Mouse (Mus musculus) cerebellum, adult 11-12 months (tissue): ENCODE measurements around the gene Ppara.

Experiments used
- DNase-seq: peaks from one replicate; pipeline ENCODE4 v3.0.0; 2022

The Ppara gene

GRCm38 (mm10) chr15:85809091-85809490 is 74.3 kb downstream of the Ppara start:
- peak; percentile 47 for DNase-seq

- no peak for DNase-seq
Observed at GRCm38 (mm10) chr15:85810462-85810805, 75.7 kb downstream of the Ppara start.

- peak; percentile 92 for DNase-seq
Observed at GRCm38 (mm10) chr15:85810806-85811521, 76.2 kb downstream of the Ppara start.

- DNase-seq, result peak; percentile 98
Observed at GRCm38 (mm10) chr15:85811535-85812277, 76.9 kb downstream of the Ppara start, which contains the start of gene Cdpf1. Cdpf1 (minus strand) TSS chr15:85811697.

DNA sequence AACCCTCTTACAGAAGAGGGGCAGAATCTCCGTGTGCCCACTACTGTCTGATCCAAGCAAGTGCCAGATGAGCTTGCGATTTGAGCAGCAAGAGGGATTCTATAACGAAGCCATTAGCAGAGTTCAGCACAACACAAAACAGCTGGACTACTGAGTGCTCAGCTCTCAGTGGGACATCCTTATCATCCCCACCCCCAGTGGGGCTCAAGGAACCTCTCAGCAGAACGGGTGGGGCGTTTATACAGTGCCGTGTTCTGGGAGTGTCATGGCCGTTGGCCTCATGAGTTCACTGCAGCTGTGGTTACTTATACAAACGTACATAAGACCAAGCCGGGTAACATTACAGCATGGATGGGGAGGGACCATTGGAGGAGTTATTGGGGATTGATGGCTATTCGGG is 78.6 kb downstream of the Ppara start:
- no peak for DNase-seq

DNA sequence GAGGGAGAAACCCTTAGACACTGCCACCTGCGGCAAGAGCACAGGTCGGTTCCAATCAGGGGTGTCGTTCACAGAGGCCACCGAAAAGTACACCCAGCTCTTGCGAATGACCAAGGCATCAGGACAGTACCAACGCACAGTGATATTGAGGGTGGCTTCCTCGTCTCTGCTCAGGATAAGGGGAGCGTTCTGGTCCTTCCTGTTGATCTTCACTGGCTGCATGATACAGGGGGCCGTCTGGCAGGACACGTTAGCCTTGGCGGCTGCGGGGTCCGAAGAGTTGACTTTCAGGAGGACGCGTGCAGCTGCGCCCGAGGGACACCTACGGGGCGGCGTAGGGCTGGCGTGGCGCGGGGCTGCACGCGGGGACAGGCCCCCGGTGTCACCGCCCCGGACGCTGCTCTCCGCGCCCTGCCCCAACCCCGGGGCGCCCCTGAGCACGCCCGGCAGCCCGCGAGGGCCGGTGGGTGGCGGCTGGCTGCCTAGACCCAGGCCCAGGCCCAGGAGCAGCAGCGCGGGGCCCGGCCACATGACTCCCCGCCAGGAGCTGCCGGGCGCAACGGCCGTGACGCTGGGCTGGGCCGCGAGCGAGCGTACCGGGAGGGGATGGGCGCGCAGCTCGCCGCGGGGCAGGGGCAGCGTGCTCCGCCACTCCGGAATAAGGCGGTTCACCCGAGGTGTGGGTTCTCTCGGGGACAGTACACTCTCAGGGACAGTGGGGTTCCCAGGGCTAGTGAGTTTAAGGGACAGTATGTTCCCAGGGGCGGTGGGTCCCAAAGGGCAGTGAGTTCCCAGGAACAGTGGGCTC is 86.6 kb downstream of the Ppara start, which contains the start of gene Pkdrej:
Pkdrej (minus strand) TSS at position 532 of the 808 bp plus-strand sequence.
- DNase-seq, result peak; percentile 57

GRCm38 (mm10) chr15:85822011-85822359 is 87.2 kb downstream of the Ppara start:
- DNase-seq, result no peak

- DNase-seq, result no peak
Observed at GRCm38 (mm10) chr15:85826676-85827075, 91.9 kb downstream of the Ppara start.

DNA sequence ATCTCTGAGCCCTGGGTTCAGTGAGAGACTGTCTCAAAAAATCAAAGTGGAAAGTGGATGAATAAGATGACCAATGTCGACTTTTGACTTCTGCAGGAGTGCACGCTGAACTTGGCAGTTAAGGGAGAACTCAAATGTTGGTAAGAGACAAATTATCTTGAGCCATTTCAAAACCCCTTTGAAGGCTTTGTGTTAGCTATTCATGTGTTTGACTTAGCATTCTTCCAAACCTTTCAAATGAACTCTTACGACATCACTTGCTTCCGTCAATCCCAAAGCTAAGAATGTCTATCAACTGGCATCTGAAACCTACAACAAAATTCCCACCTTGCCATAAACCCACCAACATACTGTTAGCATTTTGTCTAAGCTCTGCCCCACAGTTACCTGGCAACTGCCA is 93.3 kb downstream of the Ppara start:
- DNase-seq, result no peak

DNA sequence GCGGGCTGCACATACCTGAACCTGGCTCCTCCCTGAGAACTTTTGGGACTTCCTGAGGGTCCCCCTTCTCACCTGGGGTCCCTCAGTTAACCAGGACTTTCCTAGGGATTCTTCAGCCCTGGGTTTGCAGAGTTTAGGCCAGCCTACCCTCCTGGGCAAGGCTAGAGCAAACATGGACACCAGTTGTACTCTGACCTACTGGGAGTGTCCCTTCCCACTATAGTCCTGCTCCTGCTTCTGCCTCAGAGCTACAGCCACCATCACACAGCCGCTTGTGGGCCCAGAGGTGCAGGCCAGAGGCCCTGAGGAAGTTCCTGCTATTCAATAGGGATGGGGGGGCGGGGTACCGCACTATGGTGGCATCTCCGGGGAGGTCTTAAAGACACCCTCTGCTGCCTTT is 94.7 kb downstream of the Ppara start:
- no peak for DNase-seq

- DNase-seq, result peak; percentile 89
Observed at GRCm38 (mm10) chr15:85831954-85832590, 97.3 kb downstream of the Ppara start, which contains the start of gene Ttc38. Ttc38 (plus strand) TSS chr15:85832306.

DNA sequence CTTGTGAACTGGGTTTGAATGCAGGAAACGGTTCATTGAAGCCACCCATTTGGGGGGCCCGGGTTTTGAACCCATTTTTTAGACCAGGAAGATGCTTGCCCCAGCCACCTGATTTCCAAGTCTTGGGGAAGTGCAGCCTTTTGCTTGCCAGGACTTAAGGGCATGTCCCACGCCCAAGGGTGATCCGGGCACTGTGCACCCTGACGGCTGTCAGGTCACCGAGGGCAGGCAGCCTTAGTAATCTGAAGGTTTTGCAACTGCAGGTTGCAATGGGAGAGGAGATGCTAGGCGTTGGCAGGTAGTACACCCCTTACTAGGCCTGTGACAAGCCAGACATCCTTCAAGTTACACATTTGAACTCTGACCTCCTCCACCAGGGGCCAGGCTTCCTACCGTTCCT is 97.8 kb downstream of the Ppara start:
- no peak for DNase-seq

DNA sequence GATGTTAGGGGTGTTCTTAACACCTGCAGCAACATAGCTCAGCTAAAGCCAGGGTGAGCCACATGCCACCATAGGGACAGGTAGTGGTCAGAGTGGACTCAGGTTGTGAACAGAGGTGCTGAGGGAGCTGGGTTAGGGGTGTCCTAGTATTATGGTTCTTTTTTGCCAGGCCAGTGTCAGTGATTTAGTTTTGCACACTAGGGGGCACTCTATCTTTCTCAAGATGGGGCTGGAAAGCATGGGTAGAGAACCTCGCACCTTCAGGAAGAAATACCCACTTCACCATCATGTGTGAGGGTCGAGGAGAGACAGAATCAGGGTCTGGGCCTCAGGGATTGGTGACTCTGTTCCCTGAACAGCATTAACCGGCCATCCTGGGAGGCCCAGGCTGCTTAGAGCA is 100.6 kb downstream of the Ppara start:
- DNase-seq, result no peak

DNA sequence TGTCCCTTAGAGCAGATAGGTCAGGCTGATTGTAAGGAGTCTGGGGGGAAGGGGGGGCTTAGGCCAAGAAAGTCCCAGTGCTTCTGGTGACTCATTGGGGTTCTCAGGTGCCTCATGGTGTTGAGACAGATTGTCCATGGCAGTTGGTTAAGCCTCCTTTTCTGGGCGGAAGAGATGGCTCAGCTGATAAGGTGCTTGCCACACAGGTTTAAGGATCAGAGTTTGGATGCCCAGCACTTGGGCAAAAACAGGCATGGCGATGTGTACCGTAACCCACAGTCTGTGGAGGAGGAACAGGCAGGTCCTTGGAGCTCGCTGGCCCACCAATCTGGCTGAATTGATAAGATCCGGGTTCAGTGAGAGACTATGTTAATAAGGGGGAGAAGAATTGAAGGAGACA is 102.1 kb downstream of the Ppara start:
- no peak for DNase-seq

- DNase-seq, result no peak
Observed at GRCm38 (mm10) chr15:85840983-85841382, 106.2 kb downstream of the Ppara start.

GRCm38 (mm10) chr15:85841796-85842360 is 107.1 kb downstream of the Ppara start:
- DNase-seq, result no peak

GRCm38 (mm10) chr15:85845071-85845470 is 110.3 kb downstream of the Ppara start:
- DNase-seq, result peak; percentile 59

DNA sequence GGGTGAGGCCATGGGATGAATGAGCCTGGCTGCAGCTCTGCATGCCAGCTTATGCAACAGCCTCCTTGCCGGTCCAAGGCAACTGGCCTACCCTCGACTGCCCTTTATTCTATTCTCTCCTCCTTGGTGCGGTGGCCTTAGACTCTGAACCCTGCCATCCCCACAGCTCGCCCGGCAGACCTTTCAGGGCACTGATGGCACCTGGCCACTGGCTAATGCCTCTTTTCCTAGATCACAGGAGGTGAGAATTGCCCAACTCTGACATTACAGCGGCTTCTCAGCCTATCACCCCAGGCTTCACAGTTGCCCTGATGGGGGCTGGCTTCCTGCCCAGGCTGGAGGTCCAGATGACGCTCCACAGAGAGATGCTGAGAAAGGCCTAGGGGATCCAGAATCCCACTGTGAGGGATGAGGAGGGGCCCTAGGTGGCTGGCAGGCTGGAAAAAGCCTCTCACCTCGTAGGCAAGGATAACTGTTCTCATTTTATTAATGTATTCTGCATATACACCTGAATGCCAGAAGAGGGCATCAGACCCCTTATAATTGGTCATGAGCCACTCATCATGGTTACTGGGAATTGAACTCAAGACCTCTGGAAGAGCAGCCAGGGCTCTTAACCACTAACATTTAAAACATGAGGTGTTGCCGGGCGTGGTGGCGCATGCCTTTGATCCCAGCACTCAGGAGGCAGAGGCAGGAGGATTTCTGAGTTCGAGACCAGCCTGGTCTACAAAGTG is 117.0 kb downstream of the Ppara start:
- DNase-seq, result peak; percentile 42
